Mouse (Mus musculus) ES-E14 (cell line): ENCODE results near the gene Traf3ip1.

Experiments
- CHD2 ChIP-seq: IDR thresholded peaks from 2 replicates; pipeline ENCODE4 v1.6.1; 2014; ENCODE audit warnings: mild to moderate bottlenecking, low read depth, low read length, inconsistent platforms
- ZC3H11A ChIP-seq: IDR thresholded peaks from 2 replicates; pipeline ENCODE4 v1.6.1; 2012; ENCODE audit warnings: low read depth, mild to moderate bottlenecking, inconsistent platforms, low read length, borderline replicate concordance

DNA sequence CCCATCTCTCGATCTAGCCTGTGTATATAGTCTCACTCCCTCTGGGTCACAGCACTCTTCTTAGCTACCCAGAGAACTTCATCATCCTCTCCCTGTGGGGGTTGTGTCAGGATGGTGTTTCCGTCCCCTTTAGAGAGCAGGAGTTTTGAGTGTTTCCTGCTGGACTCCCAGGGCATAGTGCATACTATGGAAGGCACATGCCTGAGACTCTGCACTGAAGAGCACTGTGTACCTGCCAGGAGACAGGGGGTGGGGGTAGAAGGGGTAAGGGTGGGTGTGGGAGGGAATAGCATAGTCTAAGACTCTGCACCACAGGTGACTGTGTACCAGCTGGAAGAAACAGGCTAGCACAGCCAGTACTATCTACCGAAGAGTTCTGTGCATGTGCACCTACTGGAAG is 40.1 kb upstream of the Traf3ip1 start:
- no peak for TF ChIP-seq CHD2
- no peak for TF ChIP-seq ZC3H11A
